Mouse (Mus musculus): ENCODE data around the gene Mef2c.

Gene Mef2c

GRCm38 (mm10) chr13:83667051-83667450, 163.2 kb downstream of the Mef2c start:
- DNase-seq (ENCODE audit: low read depth, low spot score): no peak

GRCm38 (mm10) chr13:83707611-83708010, 203.8 kb downstream of the Mef2c start:
- no peak for DNase-seq (ENCODE audit: low read depth, low spot score)

GRCm38 (mm10) chr13:83712778-83713380, 209.0 kb downstream of the Mef2c start:
- no peak for DNase-seq (ENCODE audit: low read depth, low spot score)

GRCm38 (mm10) chr13:83713661-83714291, 209.9 kb downstream of the Mef2c start:
- DNase-seq (ENCODE audit: low read depth, low spot score): no peak

- peak; percentile 83 for DNase-seq (ENCODE audit: low read depth, low spot score)
Observed at GRCm38 (mm10) chr13:83714466-83715307, 210.9 kb downstream of the Mef2c start.

GRCm38 (mm10) chr13:83715308-83715785, 211.5 kb downstream of the Mef2c start:
- no peak for DNase-seq (ENCODE audit: low read depth, low spot score)

- DNase-seq (ENCODE audit: low read depth, low spot score): no peak
Observed at GRCm38 (mm10) chr13:83715971-83716615, 212.3 kb downstream of the Mef2c start.

All from retina, postnatal 7 days (tissue).